Mouse (Mus musculus) kidney, adult 9 months (tissue): ENCODE results near the gene Sox4.
A peak's percentile ranks its signal among the peaks of the same experiment; 100 is the strongest.

ENCODE experiments used
- DNase-seq: peaks from one replicate; pipeline ENCODE4 v3.0.0; 2022

The Sox4 gene

GRCm38 (mm10) chr13:28946565-28947135 is 6.9 kb downstream of the Sox4 start:
- DNase-seq: no peak

GRCm38 (mm10) chr13:28945681-28946080 is 7.8 kb downstream of the Sox4 start:
- no peak for DNase-seq

GRCm38 (mm10) chr13:28942926-28943325 is 10.6 kb downstream of the Sox4 start:
- no peak for DNase-seq

- no peak for DNase-seq
These were observed 11.4 kb downstream of the Sox4 start for GRCm38 (mm10) chr13:28941983-28942630.

GRCm38 (mm10) chr13:28933375-28933774 is 20.1 kb downstream of the Sox4 start:
- DNase-seq: peak; percentile 54

- DNase-seq: peak; percentile 26
These were observed 21.7 kb downstream of the Sox4 start for GRCm38 (mm10) chr13:28931776-28932175.

- DNase-seq: peak; percentile 56
These were observed 22.2 kb downstream of the Sox4 start for GRCm38 (mm10) chr13:28931266-28931665.

- peak; percentile 18 for DNase-seq
These were observed 23.1 kb downstream of the Sox4 start for GRCm38 (mm10) chr13:28930364-28930763.

- DNase-seq: no peak
These were observed 23.6 kb downstream of the Sox4 start for GRCm38 (mm10) chr13:28929936-28930335.

GRCm38 (mm10) chr13:28923136-28923535 is 30.4 kb downstream of the Sox4 start:
- DNase-seq: no peak

GRCm38 (mm10) chr13:28917379-28918250 is 35.9 kb downstream of the Sox4 start:
- peak; percentile 17 for DNase-seq

GRCm38 (mm10) chr13:28913656-28914055 is 39.9 kb downstream of the Sox4 start:
- no peak for DNase-seq

- no peak for DNase-seq
These were observed 46.5 kb downstream of the Sox4 start for GRCm38 (mm10) chr13:28906981-28907380.
